Mouse (Mus musculus) ES-E14 (cell line): ENCODE data around the gene Rab25. TPM values are rescaled to one million over a fixed set of nuclear protein-coding genes. Genes with fewer than 3 reads are reported as not detected.

Experiments
- DNase-seq: peaks from one replicate; pipeline ENCODE4 v3.0.0-alpha.2; 2013; ENCODE audit warnings: low read depth, low spot score
- H3K27ac ChIP-seq: 2 replicates; pipeline ENCODE4 v1.5.1; 2012; ENCODE audit warnings: low read depth, mild to moderate bottlenecking, low read length, moderate library complexity, mixed read lengths; ENCODE audit not compliant: poor library complexity, insufficient read depth, severe bottlenecking
- H3K36me3 ChIP-seq: 2 replicates; pipeline ENCODE4 v1.6.1; 2012; ENCODE audit warnings: mild to moderate bottlenecking, low read length, moderate library complexity, mixed read lengths; ENCODE audit not compliant: control insufficient read depth, poor library complexity, insufficient read depth, severe bottlenecking
- H3K4me1 ChIP-seq, 2 experiments: fragments of 150-350 bp in 1 of 2; sonication (generic) in 1 of 2; 2 replicates each; pipeline ENCODE4 v1.6.1; 2012; ENCODE audit warnings: low read length in 2 of 2, mild to moderate bottlenecking in 1 of 2, mixed read lengths in 1 of 2; ENCODE audit not compliant: control insufficient read depth in 2 of 2, insufficient read depth in 2 of 2, poor library complexity in 1 of 2
- H3K4me3 ChIP-seq, 2 experiments: fragments of 150-350 bp in 1 of 2; sonication (generic) in 1 of 2; 2 replicates each; pipeline ENCODE4 v1.5.1; 2012; ENCODE audit warnings: low read length in 2 of 2, low read depth in 1 of 2, mild to moderate bottlenecking in 1 of 2, mixed read lengths in 1 of 2; ENCODE audit not compliant: insufficient read depth in 1 of 2, poor library complexity in 1 of 2, severe bottlenecking in 1 of 2
- H3K9ac ChIP-seq: 2 replicates; pipeline ENCODE4 v1.6.1; 2012; ENCODE audit warnings: low read depth, mild to moderate bottlenecking, low read length, mixed read lengths; ENCODE audit not compliant: poor library complexity, insufficient read depth, severe bottlenecking
- H3K9me3 ChIP-seq: fragments of 150-350 bp; sonication (generic); 2 replicates; pipeline ENCODE4 v1.6.1; 2012; ENCODE audit warnings: low read depth, mild to moderate bottlenecking, low read length; ENCODE audit not compliant: control insufficient read depth, insufficient read depth
- CHD2 ChIP-seq: IDR thresholded peaks from 2 replicates; pipeline ENCODE4 v1.6.1; 2014; ENCODE audit warnings: mild to moderate bottlenecking, low read depth, low read length, inconsistent platforms
- HCFC1 ChIP-seq: IDR thresholded peaks from 2 replicates; pipeline ENCODE4 v1.6.1; 2012; ENCODE audit warnings: low read length, inconsistent platforms, borderline replicate concordance; ENCODE audit not compliant: insufficient read depth
- MAFK ChIP-seq: IDR thresholded peaks from 2 replicates; pipeline ENCODE4 v1.6.1; 2014; ENCODE audit warnings: mild to moderate bottlenecking, low read depth, low read length, inconsistent platforms; ENCODE audit not compliant: insufficient read depth
- ZC3H11A ChIP-seq: IDR thresholded peaks from 2 replicates; pipeline ENCODE4 v1.6.1; 2012; ENCODE audit warnings: low read depth, mild to moderate bottlenecking, inconsistent platforms, low read length, borderline replicate concordance
- ZNF384 ChIP-seq: IDR thresholded peaks from 2 replicates; pipeline ENCODE4 v1.6.1; 2012; ENCODE audit warnings: low read depth, low read length, inconsistent platforms
- in situ Hi-C, 2 experiments: fragments of 600-800 bp; cut with MboI; formaldehyde crosslinking; loops; one replicate each; pipeline ENCODE4 v1.15.1; 2025; ENCODE audit warnings: low sequenced_read_pairs in 2 of 2, inconsistent platforms in 1 of 2; ENCODE audit not compliant: unreplicated experiment in 2 of 2
- total RNA-seq: library from RNA; depleted of rRNA; stranded (reverse); fragments of 300-350 nt; gene quantifications from 2 replicates; pipeline ENCODE4 v1.2.3, GENCODE M21; 2012; rRNA removed

Gene Rab25
- total RNA-seq, 1 experiment, result 2.1 TPM

DNA sequence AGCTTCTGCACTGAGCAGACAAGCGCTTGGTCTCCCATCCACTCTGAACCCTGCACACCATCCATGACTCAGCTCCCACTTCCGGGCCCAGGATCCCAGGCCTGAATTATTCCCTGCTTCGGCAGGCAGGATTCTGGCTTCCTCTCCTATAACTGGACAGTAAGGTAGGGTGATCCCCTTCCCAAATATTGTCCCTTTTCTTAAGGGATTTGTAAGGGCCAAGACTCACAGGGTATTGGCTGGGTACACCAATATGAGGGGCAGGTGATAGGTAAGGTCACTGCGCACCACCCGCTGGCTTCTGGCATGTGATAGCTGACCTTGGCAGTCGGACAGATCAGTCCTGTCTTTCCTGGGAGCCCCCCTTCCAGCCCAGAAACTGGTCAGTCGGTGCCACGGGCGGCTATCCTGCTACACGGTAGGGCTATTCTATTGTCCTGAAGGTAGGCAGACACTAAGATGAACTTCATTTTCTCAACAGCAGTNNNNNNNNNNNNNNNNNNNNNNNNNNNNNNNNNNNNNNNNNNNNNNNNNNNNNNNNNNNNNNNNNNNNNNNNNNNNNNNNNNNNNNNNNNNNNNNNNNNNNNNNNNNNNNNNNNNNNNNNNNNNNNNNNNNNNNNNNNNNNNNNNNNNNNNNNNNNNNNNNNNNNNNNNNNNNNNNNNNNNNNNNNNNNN is 52.2 kb downstream of the Rab25 start:
- Histone ChIP-seq H3K9me3 (no peaks in the 10 kb centered on the region), H3K9ac (no peak overlapping the region), H3K4me3 (no peak overlapping the region), H3K4me1 (peaks cover 7 to 8% of the 10 kb centered on the region in 2 experiments; a peak in 3 of 4 replicates), H3K27ac (no peak overlapping the region), H3K36me3 (no peaks in the 10 kb centered on the region)
- DNase-seq, result no peak
- in situ Hi-C loops, result no loop called here
- TF ChIP-seq ZC3H11A (no peak), CHD2 (no peak), MAFK (no peak), HCFC1 (no peak), ZNF384 (no peak)

GRCm38 (mm10) chr3:88494836-88495628 is 53.1 kb downstream of the Rab25 start:
- in situ Hi-C loops, result no loop called here

GRCm38 (mm10) chr3:88493706-88494582 is 54.2 kb downstream of the Rab25 start:
- Histone ChIP-seq H3K9ac (no peak overlapping the region; the same call in 1 of the 2 replicates), H3K27ac (peak overlapping the region; percentile 95; the same call in 1 of the 2 replicates), H3K9me3 (no peaks in the 10 kb centered on the region), H3K36me3 (no peaks in the 10 kb centered on the region), H3K4me3 (peak overlapping the region in 1 of 2 experiments; percentile 17; a peak in 2 of 4 replicates), H3K4me1 (peaks cover 15 to 16% of the 10 kb centered on the region in 2 experiments; a peak in 3 of 4 replicates)
- in situ Hi-C loops, result no loop called here
- no peak for TF ChIP-seq CHD2
- no peak for TF ChIP-seq ZNF384
- TF ChIP-seq HCFC1, result no peak
- no peak for TF ChIP-seq MAFK
- TF ChIP-seq ZC3H11A, result no peak
- no peak for DNase-seq

More at GRCm38 (mm10) chr3:88494836-88495628, 53.1 kb downstream of the Rab25 start:
- peaks cover 7 to 11% of the 10 kb centered on the region in 2 experiments; a peak in 3 of 4 replicates for H3K4me1 ChIP-seq
- H3K36me3 ChIP-seq, result no peaks in the 10 kb centered on the region
- no peak for DNase-seq
- no peak for TF ChIP-seq HCFC1
- no peak for TF ChIP-seq ZC3H11A
- TF ChIP-seq ZNF384, result no peak
- TF ChIP-seq CHD2, result no peak
- no peak for TF ChIP-seq MAFK
- no peak overlapping the region for H3K9ac ChIP-seq
- no peak overlapping the region for H3K27ac ChIP-seq
- no peak overlapping the region for H3K4me3 ChIP-seq
- H3K9me3 ChIP-seq, result no peaks in the 10 kb centered on the region

Other genes starting within 250 kb of the Rab25 start
- 147 and 226 TPM in 2 replicates for gene Glmp, start 223.3 kb downstream of the Rab25 start, total RNA-seq
- gene Tmem79, start 212.2 kb downstream of the Rab25 start, total RNA-seq, result 24.3 and 39.5 TPM in 2 replicates
- gene Smg5, start 212.0 kb downstream of the Rab25 start, total RNA-seq, result 182 and 230 TPM in 2 replicates
- gene Paqr6, start 183.7 kb downstream of the Rab25 start, total RNA-seq, result 1.6 and 2.2 TPM in 2 replicates
- gene Bglap3, start 175.6 kb downstream of the Rab25 start, total RNA-seq, result 2.6 and 3.2 TPM in 2 replicates
- not detected in 2 replicates for gene Bglap2, start 169.6 kb downstream of the Rab25 start, total RNA-seq
- not detected in 2 replicates for gene Bglap, start 163.8 kb downstream of the Rab25 start, total RNA-seq
- gene Pmf1, start 138.0 kb downstream of the Rab25 start, total RNA-seq, result 89.5 and 97.0 TPM in 2 replicates
- gene Slc25a44, start 123.2 kb downstream of the Rab25 start, total RNA-seq, result 13.6 and 17.1 TPM in 2 replicates
- gene Sema4a, start 87.1 kb downstream of the Rab25 start, total RNA-seq, result 8.8 and 10.1 TPM in 2 replicates
- gene Lmna, start 38.3 kb downstream of the Rab25 start, total RNA-seq, result 80.1 and 121 TPM in 2 replicates
- gene Mex3a, start 15.9 kb downstream of the Rab25 start, total RNA-seq, result 24.9 and 29.8 TPM in 2 replicates
- gene Lamtor2, start 4.8 kb upstream of the Rab25 start, total RNA-seq, result 108 and 112 TPM in 2 replicates
- gene Ubqln4, start 5.5 kb upstream of the Rab25 start, total RNA-seq, result 103 and 135 TPM in 2 replicates
- gene Ssr2, start 27.6 kb upstream of the Rab25 start, total RNA-seq, result 827 and 1,221 TPM in 2 replicates
- gene Arhgef2, start 57.7 kb upstream of the Rab25 start, total RNA-seq, result 50.8 and 80.0 TPM in 2 replicates
- not detected in 2 replicates for gene Rxfp4, start 104.8 kb upstream of the Rab25 start, total RNA-seq
- gene Khdc4, start 137.5 kb upstream of the Rab25 start, total RNA-seq, result 85.5 and 112 TPM in 2 replicates
- 10.7 and 18.3 TPM in 2 replicates for gene Rit1, start 168.5 kb upstream of the Rab25 start, total RNA-seq
- gene Syt11, start 226.9 kb upstream of the Rab25 start, total RNA-seq, result 12.4 and 13.9 TPM in 2 replicates